Mouse (Mus musculus): ENCODE data around the gene Ccdc82. TPM values are rescaled to one million over a fixed set of nuclear protein-coding genes. Genes with fewer than 3 reads are reported as not detected.

Ccdc82 gene
- total and polyA plus RNA-seq, 2 experiments from 2014 or later = 7.0 to 24.9 TPM

DNA sequence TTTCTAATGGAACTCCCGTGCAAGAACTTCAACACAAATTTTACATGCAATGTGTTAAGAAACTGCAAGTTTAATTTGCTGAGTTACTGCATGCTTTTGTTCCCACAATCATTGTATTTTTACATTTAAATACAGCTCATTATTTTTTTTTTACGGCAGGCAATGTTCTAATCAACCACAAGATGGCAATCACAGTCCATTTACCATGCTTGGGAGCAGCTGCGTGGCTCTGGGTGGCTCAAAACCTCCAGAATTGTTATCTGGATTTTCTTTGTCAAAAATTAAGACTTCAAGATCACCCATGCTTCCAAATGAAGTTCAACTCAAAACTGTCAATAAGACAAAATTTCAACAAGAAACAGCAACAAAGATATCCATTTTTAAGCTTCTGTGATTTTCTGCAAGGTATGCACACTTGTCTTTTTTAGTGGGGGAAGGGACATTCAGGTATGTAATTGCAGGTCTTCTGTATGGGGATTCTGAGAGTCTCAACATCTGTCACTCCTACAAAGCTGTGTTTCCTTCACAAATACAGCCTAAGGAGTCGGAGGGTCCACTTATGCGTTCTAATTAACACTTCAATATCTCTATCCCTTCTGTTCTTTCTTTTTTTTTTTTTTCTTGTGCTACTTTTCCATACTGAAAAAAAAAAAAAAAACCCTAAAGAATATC is 15.1 kb upstream of the Ccdc82 start:
- TF ChIP-seq CTCF (IDR thresholded peaks at IDR 0.05; ENCODE audit: low read depth) = peak; percentile 87
- H3K27me3 ChIP-seq (ENCODE audit: insufficient read depth, low read length) = no peaks in the 10 kb centered on the region
- no peak overlapping the region for H3K4me2 ChIP-seq (ENCODE audit: low read depth)
- peak; percentile 86 for ATAC-seq
- DNase-seq = peak; percentile 84
- H3K36me3 ChIP-seq (ENCODE audit: insufficient read depth) = no peaks in the 10 kb centered on the region
- H3K27ac ChIP-seq (ENCODE audit: low read depth, low read length) = no peak overlapping the region
- no peaks in the 10 kb centered on the region for H3K4me1 ChIP-seq (ENCODE audit: insufficient read depth)
- no peak overlapping the region for H3K4me3 ChIP-seq (ENCODE audit: low read depth, low read length)
- 14% methylated on average over 5 of the region's 5 CpGs for WGBS
- no peak overlapping the region for H3K9ac ChIP-seq
- no peaks in the 10 kb centered on the region for H3K9me3 ChIP-seq (ENCODE audit: low read length)

DNA sequence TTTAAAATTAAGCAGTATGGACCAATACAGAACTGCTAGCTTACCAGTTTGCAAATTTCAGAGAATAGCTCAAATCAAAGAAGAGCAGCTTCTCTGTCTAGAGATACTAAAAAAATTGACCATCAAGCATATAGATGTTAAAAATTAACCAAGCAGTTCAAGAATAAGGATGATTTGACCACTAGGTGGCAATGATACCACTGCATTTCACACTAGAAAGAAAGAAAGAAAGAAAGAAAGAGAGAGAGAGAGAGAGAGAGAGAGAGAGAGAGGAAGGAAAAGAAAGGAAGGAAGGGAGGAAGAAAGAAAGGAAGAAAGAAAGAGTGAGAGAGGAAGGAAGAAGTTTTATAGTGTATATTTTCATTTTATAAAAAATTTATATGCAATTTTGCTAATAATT is 4.4 kb upstream of the Ccdc82 start:
- H3K9ac ChIP-seq = no peak overlapping the region
- peak; percentile 71 for TF ChIP-seq CTCF (IDR thresholded peaks at IDR 0.05; ENCODE audit: low read depth)
- no peak overlapping the region for H3K27ac ChIP-seq (ENCODE audit: low read depth, low read length)
- H3K4me1 ChIP-seq (ENCODE audit: insufficient read depth) = peaks cover 7% of the 10 kb centered on the region; the same call in 1 of the 2 replicates
- H3K36me3 ChIP-seq (ENCODE audit: insufficient read depth) = no peaks in the 10 kb centered on the region
- no peak for ATAC-seq
- H3K27me3 ChIP-seq (ENCODE audit: insufficient read depth, low read length) = no peaks in the 10 kb centered on the region
- H3K4me2 ChIP-seq (ENCODE audit: low read depth) = no peak overlapping the region
- peak; percentile 41 for DNase-seq
- H3K4me3 ChIP-seq (ENCODE audit: low read depth, low read length) = no peak overlapping the region
- no peaks in the 10 kb centered on the region for H3K9me3 ChIP-seq (ENCODE audit: low read length)

DNA sequence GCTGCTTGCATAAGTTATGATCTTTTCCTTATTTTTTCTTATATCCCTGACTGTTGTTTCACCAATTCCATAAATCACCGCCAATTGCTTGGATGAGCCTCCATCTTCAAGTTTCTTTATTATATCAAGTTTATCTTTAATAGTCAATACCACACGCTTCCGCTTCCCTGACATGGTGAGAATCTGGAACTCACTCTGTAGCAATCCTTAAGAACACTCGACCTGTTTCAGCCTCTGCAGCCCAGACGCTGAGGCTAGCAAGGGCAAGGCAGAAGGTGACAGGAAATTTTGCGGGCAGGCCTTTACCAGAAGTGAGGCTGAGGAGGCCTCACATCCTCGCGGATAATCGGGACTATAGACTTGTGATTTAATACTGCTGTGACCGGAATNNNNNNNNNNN is 1.3 kb upstream of the Ccdc82 start, which contains the start of gene Jrkl:
Jrkl (minus strand) TSS at position 349 of the 400 bp plus-strand sequence.
- DNase-seq (peak; percentile 50), ATAC-seq (no peak)
- H3K9ac ChIP-seq = peak within 1 kb of the TSS; percentile 55
- no peak for TF ChIP-seq CTCF (IDR thresholded peaks at IDR 0.05; ENCODE audit: low read depth)
- H3K4me3 ChIP-seq (ENCODE audit: low read depth, low read length) = peak within 1 kb of the TSS; percentile 70
- peak within 1 kb of the TSS; percentile 72 for H3K4me2 ChIP-seq (ENCODE audit: low read depth)
- H3K36me3 ChIP-seq (ENCODE audit: insufficient read depth) = no peaks in the 10 kb centered on the region
- 6% methylated on average over 10 of the region's 10 CpGs for WGBS
- no peaks in the 10 kb centered on the region for H3K27me3 ChIP-seq (ENCODE audit: insufficient read depth, low read length)
- H3K27ac ChIP-seq (ENCODE audit: low read depth, low read length) = peak within 1 kb of the TSS; percentile 64; the same call in 1 of the 2 replicates
- H3K4me1 ChIP-seq (ENCODE audit: insufficient read depth) = peaks cover 7% of the 10 kb centered on the region; the same call in 1 of the 2 replicates
- no peaks in the 10 kb centered on the region for H3K9me3 ChIP-seq (ENCODE audit: low read length)

DNA sequence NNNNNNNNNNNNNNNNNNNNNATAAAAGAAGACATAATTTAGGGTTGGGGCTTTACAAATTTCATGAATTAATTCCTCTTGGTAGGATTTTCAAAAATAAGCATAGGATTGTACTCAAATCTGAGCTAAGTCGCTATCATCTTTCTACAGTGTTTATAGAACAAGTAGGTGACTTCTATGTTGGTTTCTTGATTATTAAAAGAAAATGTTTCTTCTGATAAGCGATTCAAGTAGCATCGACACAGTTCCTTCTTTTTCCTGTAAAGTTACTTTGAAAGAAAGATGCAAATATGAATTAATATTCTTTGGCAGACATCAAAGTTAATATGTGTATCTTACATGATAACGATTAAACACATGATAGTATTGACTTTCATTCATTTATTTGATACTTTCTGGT is 1.3 kb downstream of the Ccdc82 start:
- no peak overlapping the region for H3K4me2 ChIP-seq (ENCODE audit: low read depth)
- H3K4me1 ChIP-seq (ENCODE audit: insufficient read depth) = peaks cover 7% of the 10 kb centered on the region; the same call in 1 of the 2 replicates
- no peaks in the 10 kb centered on the region for H3K36me3 ChIP-seq (ENCODE audit: insufficient read depth)
- no peak for TF ChIP-seq CTCF (IDR thresholded peaks at IDR 0.05; ENCODE audit: low read depth)
- ATAC-seq (no peak), DNase-seq (no peak)
- 94% methylated on average over 4 of the region's 4 CpGs for WGBS
- no peak overlapping the region for H3K9ac ChIP-seq
- H3K4me3 ChIP-seq (ENCODE audit: low read depth, low read length) = no peak overlapping the region
- no peak overlapping the region for H3K27ac ChIP-seq (ENCODE audit: low read depth, low read length)
- H3K9me3 ChIP-seq (ENCODE audit: low read length) = no peaks in the 10 kb centered on the region
- H3K27me3 ChIP-seq (ENCODE audit: insufficient read depth, low read length) = no peaks in the 10 kb centered on the region

DNA sequence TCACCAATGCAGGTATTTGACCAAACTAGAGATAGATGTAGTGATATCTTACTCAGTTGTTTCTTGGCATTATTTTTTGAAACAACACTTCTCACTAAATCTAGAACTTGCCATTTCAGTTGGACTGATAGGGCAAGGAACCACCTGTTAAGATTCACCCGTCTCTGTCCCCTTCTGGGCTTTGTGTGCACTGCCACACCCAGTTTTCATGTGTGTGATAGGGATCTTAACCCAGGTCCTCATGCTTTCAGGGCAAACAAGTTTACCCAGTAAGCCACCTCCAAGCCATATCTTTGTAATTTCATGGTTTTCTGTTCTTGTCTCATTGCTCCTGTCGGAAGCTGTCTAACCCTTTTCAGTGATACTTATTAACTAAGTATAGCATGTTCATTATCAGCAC is 4.5 kb downstream of the Ccdc82 start:
- 91% methylated on average over 2 of the region's 2 CpGs for WGBS
- Histone ChIP-seq H3K36me3 (ENCODE audit: insufficient read depth) (no peaks in the 10 kb centered on the region), H3K4me1 (ENCODE audit: insufficient read depth) (no peaks in the 10 kb centered on the region; the same call in 1 of the 2 replicates), H3K9ac (no peak overlapping the region), H3K9me3 (ENCODE audit: low read length) (no peaks in the 10 kb centered on the region), H3K4me2 (ENCODE audit: low read depth) (no peak overlapping the region), H3K4me3 (ENCODE audit: low read depth, low read length) (no peak overlapping the region), H3K27ac (ENCODE audit: low read depth, low read length) (no peak overlapping the region), H3K27me3 (ENCODE audit: insufficient read depth, low read length) (no peaks in the 10 kb centered on the region)
- DNase-seq (no peak), ATAC-seq (no peak)
- TF ChIP-seq CTCF (IDR thresholded peaks at IDR 0.05; ENCODE audit: low read depth) = no peak

DNA sequence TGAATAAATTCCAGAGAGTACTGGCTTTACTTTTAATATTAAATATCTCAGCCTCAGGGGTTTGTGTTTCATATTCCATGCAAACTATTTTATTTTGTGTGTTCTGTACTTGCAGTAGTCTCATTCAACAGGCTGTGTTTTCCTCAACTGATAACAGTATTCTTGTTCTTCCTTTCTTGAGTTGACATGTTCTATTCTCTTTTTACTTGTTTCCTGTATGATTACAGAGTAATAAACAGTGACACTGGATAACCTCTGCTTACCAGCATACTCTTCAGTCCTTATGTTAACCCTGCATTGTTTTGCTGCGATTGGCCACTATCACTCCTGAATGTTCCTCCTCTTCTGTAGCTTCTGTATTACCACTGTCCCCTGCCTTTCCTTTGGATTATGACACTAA is 10.0 kb downstream of the Ccdc82 start:
- H3K9me3 ChIP-seq (ENCODE audit: low read length) = no peaks in the 10 kb centered on the region
- H3K27me3 ChIP-seq (ENCODE audit: insufficient read depth, low read length) = no peaks in the 10 kb centered on the region
- no peak overlapping the region for H3K4me2 ChIP-seq (ENCODE audit: low read depth)
- ATAC-seq (no peak), DNase-seq (no peak)
- TF ChIP-seq CTCF (IDR thresholded peaks at IDR 0.05; ENCODE audit: low read depth) = no peak
- H3K4me3 ChIP-seq (ENCODE audit: low read depth, low read length) = no peak overlapping the region
- H3K4me1 ChIP-seq (ENCODE audit: insufficient read depth) = no peaks in the 10 kb centered on the region
- no peak overlapping the region for H3K27ac ChIP-seq (ENCODE audit: low read depth, low read length)
- 98% methylated on average over 1 of the region's 1 CpGs for whole genome bisulfite sequencing
- no peaks in the 10 kb centered on the region for H3K36me3 ChIP-seq (ENCODE audit: insufficient read depth)
- H3K9ac ChIP-seq = no peak overlapping the region

DNA sequence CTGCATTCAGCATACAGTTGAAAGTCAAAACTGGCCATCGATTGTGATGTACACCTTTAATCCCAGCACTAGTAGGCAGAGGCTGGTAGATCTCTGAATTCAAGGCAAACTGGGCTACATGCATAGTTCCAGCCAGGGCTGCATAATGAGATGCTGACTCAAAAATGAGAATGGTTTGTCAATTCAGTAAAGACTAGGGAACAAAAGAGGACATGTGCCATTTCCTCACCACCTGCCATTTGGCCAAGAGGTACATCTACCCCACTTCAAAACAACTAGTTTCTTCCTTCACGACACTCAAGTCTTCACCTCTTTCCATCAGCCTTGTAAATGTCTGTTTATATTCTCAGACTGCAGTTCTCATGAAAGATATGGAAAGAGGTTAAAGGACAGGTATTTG is 11.4 kb downstream of the Ccdc82 start:
- H3K4me3 ChIP-seq (ENCODE audit: low read depth, low read length) = no peak overlapping the region
- H3K9me3 ChIP-seq (ENCODE audit: low read length) = no peaks in the 10 kb centered on the region
- no peaks in the 10 kb centered on the region for H3K27me3 ChIP-seq (ENCODE audit: insufficient read depth, low read length)
- no peaks in the 10 kb centered on the region for H3K4me1 ChIP-seq (ENCODE audit: insufficient read depth)
- no peaks in the 10 kb centered on the region for H3K36me3 ChIP-seq (ENCODE audit: insufficient read depth)
- TF ChIP-seq CTCF (IDR thresholded peaks at IDR 0.05; ENCODE audit: low read depth) = no peak
- no peak overlapping the region for H3K4me2 ChIP-seq (ENCODE audit: low read depth)
- 90% methylated on average over 2 of the region's 2 CpGs for WGBS
- no peak overlapping the region for H3K27ac ChIP-seq (ENCODE audit: low read depth, low read length)
- no peak for ATAC-seq
- DNase-seq = no peak
- no peak overlapping the region for H3K9ac ChIP-seq
